Comparison of ENCODE assay signal across 9 mouse cellular contexts in the genomic region with DNA sequence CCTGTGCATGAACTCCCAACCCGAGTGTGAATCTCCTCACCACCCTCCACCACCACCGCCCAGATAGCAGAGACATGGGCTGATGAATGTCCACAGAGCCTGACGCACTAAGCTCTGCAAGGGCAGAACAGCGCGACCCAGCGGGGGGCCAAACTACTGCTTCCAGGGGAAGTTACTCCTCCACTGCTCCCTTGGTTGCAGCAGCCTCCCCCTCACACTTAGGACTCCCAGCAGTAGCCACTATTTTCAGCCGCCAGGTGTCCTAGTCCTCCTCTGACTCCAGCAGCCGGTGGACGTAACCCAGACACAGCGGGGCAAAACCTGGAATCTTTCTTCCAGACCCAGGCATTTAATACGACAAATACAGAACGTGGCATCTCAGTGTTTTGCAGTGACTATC. TPM values are rescaled to one million over a fixed set of nuclear protein-coding genes. Genes with fewer than 3 reads are reported as not detected.
DNase-seq lines count a peak whose midpoint lies in the region; ATAC-seq lines count a peak whose summit lies in the region.
"Had no signal": no experiment of that assay in that cellular context is flagged by ENCODE, and none has a peak within 500 bp of the region (broad histone marks: within the 10 kb centered on the region; RNA-seq: fewer than 3 reads in every experiment).

No protein-coding gene starts in this region.

- peak; percentile 5 for DNase-seq in CD4-positive, CD25-positive, alpha-beta regulatory T cell, adult 2 months (ENCODE audit: low read depth, low spot score)
- DNase-seq in layer of hippocampus, postnatal 10 days (ENCODE audit: low spot score in 2 of 2): peak; percentile 13 to 29
- DNase-seq in layer of hippocampus, adult 11-12 months (ENCODE audit: low spot score): no peak
- DNase-seq in kidney, postnatal 14 days: peak; percentile 35
- peak; percentile 64 for DNase-seq in testis, postnatal 10 days (ENCODE audit: low spot score)
- no peak for DNase-seq in layer of hippocampus, adult 8-10 months (ENCODE audit: low spot score in 2 of 2)

- H3K4me1 ChIP-seq in embryonic facial prominence, embryonic 15.5 days: no peaks in the 10 kb centered on the region
- H3K4me1 ChIP-seq: embryonic facial prominence, embryonic 13.5 days had no signal

- no peaks in the 10 kb centered on the region for H3K27me3 ChIP-seq in embryonic facial prominence, embryonic 15.5 days

- H3K27ac ChIP-seq in embryonic facial prominence, embryonic 15.5 days (replicated peaks): no peak overlapping the region
- H3K27ac ChIP-seq: embryonic facial prominence, embryonic 13.5 days had no signal

- H3K9me3 ChIP-seq in embryonic facial prominence, embryonic 15.5 days (replicated peaks): no peaks in the 10 kb centered on the region
- H3K9me3 ChIP-seq: embryonic facial prominence, embryonic 13.5 days had no signal

- no peak overlapping the region for H3K9ac ChIP-seq in embryonic facial prominence, embryonic 15.5 days
- H3K9ac ChIP-seq: embryonic facial prominence, embryonic 13.5 days had no signal

- 8% methylated on average over 12 of the region's 12 CpGs for WGBS in embryonic facial prominence, embryonic 15.5 days

- H3K4me2 ChIP-seq in embryonic facial prominence, embryonic 15.5 days (replicated peaks): no peak overlapping the region
- H3K4me2 ChIP-seq: embryonic facial prominence, embryonic 13.5 days had no signal

- H3K36me3 ChIP-seq in embryonic facial prominence, embryonic 15.5 days: no peaks in the 10 kb centered on the region
- H3K36me3 ChIP-seq: embryonic facial prominence, embryonic 13.5 days had no signal

- no peak overlapping the region for H3K4me3 ChIP-seq in embryonic facial prominence, embryonic 15.5 days (replicated peaks)
- H3K4me3 ChIP-seq: embryonic facial prominence, embryonic 13.5 days had no signal

- ATAC-seq in CD4-positive, CD25-positive, alpha-beta regulatory T cell, adult 4 months: no peak
- peak; percentile 43; the same call in 1 of the 2 replicates for ATAC-seq in embryonic facial prominence, embryonic 15.5 days (ENCODE audit: insufficient number of reproducible peaks, low FRiP score, low TSS enrichment, low read depth)

RNA-seq across cellular contexts. Expression of a gene that starts 34.5 kb away (rescaled TPM):
- 10 to 100 TPM; 45.8 to 50.5 TPM for polyA plus RNA-seq in CD4-positive, CD25-positive, alpha-beta regulatory T cell, adult 4 months (2017; shearing (Covaris generic))
- total RNA-seq in layer of hippocampus, postnatal 10 days (2021): 10 to 100 TPM; 74.7 to 79.8 TPM
- polyA plus RNA-seq in embryonic facial prominence, embryonic 15.5 days (2015; fragmentation: Nextera tagmentation; extraction: Ambion mirVana): 27.0 and 30.8 TPM in 2 replicates
- 100 to 1,000 TPM in 2 of 4 experiments, 10 to 100 TPM in 2; 75.3 to 108 (median 92.2) TPM for total RNA-seq in layer of hippocampus, adult 8-10 months (2022)

RNA-seq across cellular contexts. Expression of a gene that starts 56.1 kb away (rescaled TPM):
- polyA plus RNA-seq in CD4-positive, CD25-positive, alpha-beta regulatory T cell, adult 4 months (2017; shearing (Covaris generic)): under 1 TPM; 0.22 to 0.98 TPM
- total RNA-seq in layer of hippocampus, postnatal 10 days (2021): 10 to 100 TPM; 10.3 to 11.2 TPM
- polyA plus RNA-seq in embryonic facial prominence, embryonic 15.5 days (2015; fragmentation: Nextera tagmentation; extraction: Ambion mirVana): 3.8 and 4.0 TPM in 2 replicates
- total RNA-seq in layer of hippocampus, adult 8-10 months (2022): 1 to 10 TPM; 3.7 to 7.8 (median 6.8) TPM

Comparison
In these comparisons a context has a peak if more than half of its experiments do, and no peak if none do; other contexts are left out.
1. DNase-seq: peak in CD4-positive, CD25-positive, alpha-beta regulatory T cell, adult 2 months (single experiment), layer of hippocampus, postnatal 10 days (2 of 2), kidney, postnatal 14 days (single experiment) and testis, postnatal 10 days (single experiment); none in layer of hippocampus, adult 11-12 months (single experiment) and layer of hippocampus, adult 8-10 months (0 of 2).